Mouse (Mus musculus) kidney, adult 18-20 months (tissue): ENCODE measurements around the gene Zfp449.
A peak's percentile ranks its signal among the peaks of the same experiment; 100 is the strongest.

Experiments used
- DNase-seq: peaks from one replicate; pipeline ENCODE4 v3.0.0; 2021

The Zfp449 gene

GRCm38 (mm10) chrX:56346176-56346931 is at the start of gene Zfp449:
TSS of gene Zfp449 (plus strand) at chrX:56346400.
- DNase-seq: peak; percentile 72

DNA sequence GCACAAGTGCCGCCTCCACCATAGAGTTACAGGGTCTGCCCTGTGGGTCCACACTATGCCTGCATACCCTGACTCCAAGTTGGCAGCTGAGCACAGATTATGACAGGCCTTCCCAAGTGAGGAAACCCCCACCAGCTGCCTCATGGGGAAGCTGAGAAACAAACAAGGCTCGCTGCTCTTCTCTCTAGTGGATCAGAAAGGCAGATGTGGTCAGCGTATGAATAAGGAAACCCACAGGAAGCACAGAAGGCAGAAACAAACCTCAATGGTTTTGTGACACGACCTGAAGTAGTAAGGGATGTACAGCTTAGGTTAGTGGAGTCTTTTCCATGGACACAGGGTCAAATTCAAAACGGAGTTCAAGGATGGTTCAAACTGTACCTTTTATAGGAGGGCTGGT is 38.6 kb upstream of the Zfp449 start:
- DNase-seq: no peak

DNA sequence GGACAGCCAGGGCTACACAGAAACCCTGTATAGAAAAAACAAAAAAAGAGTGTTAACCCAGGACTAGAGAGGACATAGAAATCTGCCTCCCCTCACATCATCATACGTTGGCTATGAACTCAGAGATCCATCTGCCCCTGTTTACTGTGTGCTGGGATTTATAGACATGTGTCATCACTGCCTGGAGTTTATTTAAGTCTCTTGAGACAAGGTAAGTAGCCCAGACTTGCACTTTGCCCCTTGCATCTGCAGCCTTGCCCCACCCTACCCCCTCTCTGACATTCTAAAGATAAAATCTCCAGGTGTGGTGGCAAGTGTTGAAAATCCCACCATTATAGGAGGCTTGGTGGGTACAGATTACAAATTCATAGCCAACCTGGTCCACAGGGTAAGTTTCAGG is 33.4 kb upstream of the Zfp449 start:
- DNase-seq: no peak

DNA sequence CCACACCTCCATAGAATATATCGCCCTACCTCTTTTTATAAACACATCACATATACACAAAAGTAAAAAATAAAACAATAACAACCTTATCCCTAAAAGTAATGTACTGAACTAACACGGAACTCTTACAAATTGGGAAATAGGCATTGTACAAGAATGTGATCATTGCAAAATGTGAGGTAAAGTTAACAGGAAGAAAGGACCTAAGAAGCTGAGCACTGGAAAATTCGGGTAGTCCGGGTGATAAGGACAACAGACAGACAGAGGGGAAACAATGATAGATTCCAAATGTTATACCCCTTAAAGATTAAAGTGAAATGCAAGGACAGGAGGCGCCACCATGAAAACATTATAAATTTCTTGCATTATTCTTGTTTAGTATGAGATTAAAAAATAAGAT is 24.1 kb upstream of the Zfp449 start:
- DNase-seq: no peak

GRCm38 (mm10) chrX:56322731-56323130 is 23.5 kb upstream of the Zfp449 start:
- DNase-seq: no peak

GRCm38 (mm10) chrX:56332046-56332445 is 14.2 kb upstream of the Zfp449 start:
- DNase-seq: no peak

DNA sequence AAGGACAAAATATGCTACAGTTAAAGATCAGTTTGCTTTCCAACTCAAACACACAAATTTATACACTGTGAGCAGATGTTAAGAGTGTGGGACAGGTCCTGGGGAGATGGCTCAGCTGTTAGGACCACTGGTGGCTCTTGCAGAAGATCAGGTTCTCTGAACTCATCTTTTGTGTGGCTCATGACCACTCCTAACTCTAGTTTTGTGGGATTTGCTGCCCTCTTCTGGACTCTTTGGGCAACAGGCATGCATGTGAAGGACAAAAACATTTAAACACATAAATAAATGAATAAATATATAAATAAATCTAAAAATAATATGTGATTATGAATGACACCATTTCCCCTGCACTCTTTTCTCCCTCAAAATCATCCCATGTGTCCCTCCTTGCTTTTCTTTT is 5.9 kb upstream of the Zfp449 start:
- DNase-seq: peak; percentile 19

DNA sequence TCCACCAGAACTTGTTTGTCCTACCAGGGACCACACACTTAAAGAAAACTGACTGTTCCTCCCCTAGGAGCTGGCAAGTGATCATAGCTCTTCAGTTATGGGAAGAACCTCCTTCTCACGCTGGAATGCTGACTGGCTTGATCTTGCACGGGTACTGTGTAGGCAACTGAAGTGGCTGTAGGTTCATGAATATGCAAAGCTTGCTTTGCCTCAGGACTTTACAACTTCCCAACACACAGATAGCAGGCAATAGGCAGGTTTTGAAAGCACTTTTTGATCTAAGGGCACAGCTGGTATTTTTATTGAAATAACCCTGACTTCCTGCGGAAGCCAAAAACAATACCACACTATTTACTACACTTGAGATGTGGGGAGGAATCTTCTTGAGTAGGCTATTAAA is 3.3 kb upstream of the Zfp449 start:
- no peak for DNase-seq

DNA sequence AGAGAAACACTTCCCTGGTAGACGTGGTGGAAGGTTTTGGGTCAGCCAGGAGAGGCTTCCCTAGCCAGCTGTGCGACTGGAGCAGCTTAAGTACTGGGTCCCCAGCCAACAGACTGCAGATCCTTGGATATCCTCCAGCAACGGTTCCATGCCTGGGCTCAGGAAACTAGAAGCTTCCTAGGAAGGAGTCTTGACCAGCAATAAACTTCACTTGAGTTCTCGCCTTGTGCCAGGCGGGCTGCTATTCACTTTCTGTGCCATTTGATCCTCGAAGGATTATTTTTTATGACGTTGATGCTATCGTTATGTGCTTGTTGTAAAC is 693 bp downstream of the Zfp449 start:
- DNase-seq: peak; percentile 32

- peak; percentile 62 for DNase-seq
Measured at GRCm38 (mm10) chrX:56374431-56375128, 28.4 kb downstream of the Zfp449 start, which contains the start of gene Smim10l2a. TSS of gene Smim10l2a (plus strand) at chrX:56374586.

DNA sequence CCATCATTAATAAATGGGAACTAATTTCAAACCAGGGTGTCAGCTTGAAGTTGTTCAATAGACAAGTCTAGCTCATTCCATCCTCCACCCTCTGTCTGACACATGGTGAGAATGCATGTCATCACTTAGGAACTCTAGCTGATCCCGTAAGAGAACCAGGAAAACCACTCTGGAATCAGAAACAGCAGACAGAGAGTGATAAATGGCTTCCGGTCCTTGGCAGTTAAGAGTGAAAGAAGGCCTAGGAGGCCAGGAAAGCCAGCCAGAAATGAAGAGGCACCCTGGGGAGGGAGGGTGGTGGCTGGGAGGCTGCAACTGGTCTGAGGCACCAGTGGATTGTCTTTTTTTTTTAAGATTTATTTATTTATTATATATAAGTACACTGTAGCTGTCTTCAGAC is 34.7 kb downstream of the Zfp449 start:
- no peak for DNase-seq

DNA sequence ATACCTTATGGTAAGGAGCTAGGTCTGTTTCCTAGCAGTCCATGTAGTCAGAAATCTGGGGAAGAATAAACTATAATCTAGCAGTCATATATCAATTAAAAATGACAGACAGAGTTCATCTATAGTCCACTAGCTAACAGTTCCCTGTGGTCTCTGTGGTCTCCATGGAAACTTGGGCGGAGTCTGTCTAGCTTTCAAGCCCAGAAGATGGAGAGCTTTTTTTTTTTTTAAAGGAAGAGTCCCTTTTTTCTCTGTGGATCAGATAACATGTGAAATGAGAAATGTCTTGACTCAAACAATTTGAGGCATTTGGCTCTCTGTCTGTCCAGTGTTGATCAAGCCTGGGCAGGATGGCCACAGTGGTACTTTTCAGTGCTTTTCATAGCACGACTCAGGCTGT is 37.9 kb downstream of the Zfp449 start:
- DNase-seq: no peak

DNA sequence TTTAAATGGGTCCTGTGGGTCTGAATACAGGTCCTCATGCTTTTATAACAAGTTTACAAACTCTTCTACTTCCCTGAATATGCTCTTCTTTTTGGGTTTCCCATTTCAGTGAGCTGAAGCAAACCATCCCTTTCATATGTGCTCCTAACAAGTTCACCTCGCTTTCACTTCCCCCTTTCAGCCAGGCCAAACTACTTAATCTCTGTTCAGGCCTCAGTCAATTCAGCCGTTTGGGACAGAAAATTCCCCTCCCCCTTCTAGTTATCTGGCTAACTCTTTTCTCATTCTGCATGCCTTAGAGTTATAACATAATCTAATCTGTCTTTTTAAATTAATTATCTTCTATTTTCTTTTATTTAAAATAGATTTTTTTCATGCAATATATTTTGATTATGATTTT is 58.4 kb downstream of the Zfp449 start:
- no peak for DNase-seq

GRCm38 (mm10) chrX:56405482-56405881 is 59.3 kb downstream of the Zfp449 start:
- no peak for DNase-seq

DNA sequence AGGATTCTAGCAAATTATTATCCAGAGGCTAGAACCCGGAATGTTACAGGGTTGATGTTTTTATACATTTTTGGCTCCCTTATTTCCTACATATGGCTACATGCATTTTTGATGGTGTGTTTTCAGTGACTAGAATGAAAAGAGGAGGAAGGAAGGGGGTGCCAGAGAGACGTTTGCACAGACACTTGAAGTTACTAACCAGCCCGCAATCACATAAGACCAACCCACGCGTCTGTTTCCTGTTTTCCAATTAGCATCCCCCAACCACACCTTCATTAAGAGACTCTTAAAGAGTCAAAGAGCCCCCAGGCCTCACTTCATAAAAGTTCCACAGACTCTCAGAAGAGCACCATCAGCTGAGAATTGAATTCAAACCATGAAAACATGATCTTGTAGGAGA is 59.9 kb downstream of the Zfp449 start:
- no peak for DNase-seq
